Mouse (Mus musculus): ENCODE measurements at regions not wholly inside any gene's neighbourhood (a gene's known extent, or its start where the extent isn't known, plus 50 kb on each side); places are given as distances from the start of the nearest gene placed in this dataset.

DNA sequence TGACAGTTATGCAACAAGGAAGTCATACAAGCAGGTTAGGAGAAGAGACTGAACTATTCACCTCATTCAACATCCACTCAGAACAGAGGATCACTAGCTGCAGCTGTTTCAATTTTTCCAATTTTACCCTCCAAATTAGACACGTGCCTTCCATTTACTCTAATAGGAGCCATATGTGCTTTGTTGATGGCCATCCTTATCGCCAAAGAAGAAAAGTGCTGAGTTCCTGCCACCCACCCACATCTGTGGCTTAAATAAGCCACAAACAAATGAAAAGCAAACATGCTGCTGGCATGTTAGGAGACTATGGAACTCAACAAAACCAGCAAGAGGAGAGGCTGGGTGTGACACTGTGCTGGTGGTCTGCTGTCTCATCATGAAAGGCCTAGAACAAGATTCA, 1786.1 kb downstream of the 9330182O14Rik start:
- ATAC-seq (ENCODE audit: insufficient number of reproducible peaks, low FRiP score, low TSS enrichment), result no peak

GRCm38 (mm10) chr15:41936697-41937096, 1802.5 kb downstream of the 9330182O14Rik start:
- no peak for ATAC-seq (ENCODE audit: insufficient number of reproducible peaks, low FRiP score, low TSS enrichment)

GRCm38 (mm10) chr15:41945226-41945625, 1811.1 kb downstream of the 9330182O14Rik start:
- no peak for ATAC-seq (ENCODE audit: insufficient number of reproducible peaks, low FRiP score, low TSS enrichment)

GRCm38 (mm10) chr15:41947888-41948287, 1813.7 kb downstream of the 9330182O14Rik start:
- ATAC-seq (ENCODE audit: insufficient number of reproducible peaks, low FRiP score, low TSS enrichment), result no peak

DNA sequence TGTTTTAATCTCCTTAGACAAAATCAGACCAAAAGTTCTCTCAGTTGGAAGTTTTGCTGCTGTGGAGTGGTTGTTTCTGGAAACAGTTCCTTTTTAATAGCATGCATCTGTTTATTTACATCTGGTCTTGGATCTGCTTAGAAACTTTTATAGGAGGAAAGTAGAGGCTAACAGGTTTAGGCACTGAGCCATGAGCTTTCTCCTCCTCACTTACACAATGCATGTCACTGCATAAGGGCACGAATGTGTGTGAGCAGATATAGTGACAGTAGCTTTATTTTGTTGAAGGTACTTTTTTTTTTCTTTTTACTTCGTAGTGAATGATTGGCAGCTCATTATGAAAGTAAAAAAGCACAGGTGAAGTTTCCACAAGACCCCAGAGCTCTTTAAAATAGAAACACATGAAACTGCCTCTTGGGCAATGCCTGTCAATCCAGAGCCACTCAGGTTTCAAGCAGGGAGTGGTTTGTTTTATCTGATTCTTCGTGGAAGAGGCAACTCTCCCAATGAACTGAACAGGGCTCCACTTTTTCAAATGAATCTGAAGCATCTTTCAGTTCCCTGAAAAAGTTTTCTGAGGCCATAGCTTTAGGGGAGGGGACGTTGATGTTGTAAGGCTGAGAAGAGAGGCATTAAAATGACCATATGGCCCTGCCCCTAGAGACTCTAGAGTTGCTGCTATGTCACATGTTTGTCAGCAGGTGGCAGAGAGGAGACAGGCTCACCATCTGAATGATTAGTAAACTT, 1814.4 kb downstream of the 9330182O14Rik start:
- peak; percentile 49; the same call in 1 of the 2 replicates for ATAC-seq (ENCODE audit: insufficient number of reproducible peaks, low FRiP score, low TSS enrichment)

GRCm38 (mm10) chr15:41949094-41949461, 1814.9 kb downstream of the 9330182O14Rik start:
- 0 out of 2 replicates have a peak, but pooled peaks have one; percentile 45 for ATAC-seq (ENCODE audit: insufficient number of reproducible peaks, low FRiP score, low TSS enrichment)

DNA sequence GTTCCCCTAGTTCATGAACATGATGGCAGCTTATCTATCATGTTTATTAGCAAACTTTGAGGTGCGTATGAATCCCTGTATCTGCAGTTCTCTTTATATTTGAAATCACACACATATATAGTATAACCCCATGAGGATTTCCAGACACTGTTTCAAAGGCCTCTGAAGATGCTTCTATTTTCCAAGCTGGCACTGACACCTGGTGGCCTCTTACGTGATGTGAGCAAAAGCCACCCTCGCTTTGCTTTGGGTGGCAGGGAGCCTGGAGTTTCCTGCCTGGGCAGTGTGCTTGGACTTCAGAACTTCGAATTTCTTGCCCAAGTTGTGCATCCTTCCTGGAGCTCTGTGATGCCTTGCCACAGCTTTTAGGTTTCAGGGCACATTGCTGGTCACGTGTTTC, 1817.1 kb downstream of the 9330182O14Rik start:
- ATAC-seq (ENCODE audit: insufficient number of reproducible peaks, low FRiP score, low TSS enrichment), result peak; percentile 40; the same call in 1 of the 2 replicates

GRCm38 (mm10) chr15:41960597-41960996, 1826.4 kb downstream of the 9330182O14Rik start:
- ATAC-seq (ENCODE audit: insufficient number of reproducible peaks, low FRiP score, low TSS enrichment), result no peak

DNA sequence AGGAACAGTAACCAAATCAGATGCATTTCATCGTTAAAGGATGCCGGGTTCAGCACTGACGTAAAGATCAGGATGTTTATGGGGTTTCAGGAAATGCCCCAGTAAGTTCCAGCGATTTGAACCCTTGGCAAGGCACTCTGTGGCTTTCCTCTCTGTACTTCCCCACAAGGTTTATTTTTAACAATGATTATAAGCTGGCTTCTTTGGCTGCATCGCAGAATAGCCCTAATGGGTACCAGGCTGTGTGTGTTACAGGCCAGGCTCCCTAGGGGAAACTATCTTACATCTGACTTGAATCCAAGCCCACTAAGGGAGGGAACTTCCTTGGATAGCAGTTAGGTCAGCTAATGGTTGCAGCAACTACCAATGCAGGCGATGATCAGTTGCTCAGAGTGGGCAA, 1836.7 kb downstream of the 9330182O14Rik start:
- no peak for ATAC-seq (ENCODE audit: insufficient number of reproducible peaks, low FRiP score, low TSS enrichment)

- peak; percentile 45; the same call in 1 of the 2 replicates for ATAC-seq (ENCODE audit: insufficient number of reproducible peaks, low FRiP score, low TSS enrichment)
Observed at GRCm38 (mm10) chr15:41973263-41973662, 1839.1 kb downstream of the 9330182O14Rik start.

DNA sequence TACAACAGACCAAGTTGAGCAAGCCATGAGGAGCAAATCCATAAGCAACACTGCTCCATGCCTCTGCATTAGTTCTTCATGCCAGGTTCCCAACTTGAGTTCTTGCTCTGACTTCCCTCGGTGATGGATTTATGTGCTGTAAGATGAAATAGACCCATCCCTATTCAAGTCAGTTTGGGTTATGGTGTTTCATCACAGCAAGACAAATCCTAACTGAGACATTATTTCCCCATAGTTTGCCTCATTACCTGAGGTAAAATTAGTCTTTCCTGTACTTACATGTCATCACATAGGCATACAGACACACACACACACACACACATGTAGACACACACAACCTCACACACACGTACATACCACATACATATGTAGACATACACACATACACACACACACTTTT, 1843.0 kb downstream of the 9330182O14Rik start:
- ATAC-seq (ENCODE audit: insufficient number of reproducible peaks, low FRiP score, low TSS enrichment), result no peak

GRCm38 (mm10) chr15:41977649-41978231, 1843.6 kb downstream of the 9330182O14Rik start:
- peak; percentile 80 for ATAC-seq (ENCODE audit: insufficient number of reproducible peaks, low FRiP score, low TSS enrichment)

DNA sequence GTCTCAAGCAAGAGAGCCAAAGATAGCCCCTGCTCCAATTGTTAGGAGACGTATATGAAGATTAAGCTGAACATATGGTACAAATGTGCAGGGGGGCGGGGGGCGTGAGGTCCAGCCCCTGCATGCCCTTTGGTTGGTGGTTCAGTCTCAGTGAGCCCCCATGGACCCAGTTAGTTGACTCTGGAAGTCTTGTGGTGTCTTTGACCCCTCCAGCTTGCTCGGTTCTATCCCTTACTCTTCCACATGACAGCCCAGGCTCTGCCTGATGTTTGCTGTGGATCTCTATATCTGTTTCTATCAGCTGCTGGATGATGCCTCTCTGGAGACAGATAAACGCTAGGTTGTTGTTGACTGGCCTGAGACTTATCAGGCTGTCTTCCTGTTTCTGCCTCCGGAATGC, 1849.1 kb downstream of the 9330182O14Rik start:
- no peak for ATAC-seq (ENCODE audit: insufficient number of reproducible peaks, low FRiP score, low TSS enrichment)

DNA sequence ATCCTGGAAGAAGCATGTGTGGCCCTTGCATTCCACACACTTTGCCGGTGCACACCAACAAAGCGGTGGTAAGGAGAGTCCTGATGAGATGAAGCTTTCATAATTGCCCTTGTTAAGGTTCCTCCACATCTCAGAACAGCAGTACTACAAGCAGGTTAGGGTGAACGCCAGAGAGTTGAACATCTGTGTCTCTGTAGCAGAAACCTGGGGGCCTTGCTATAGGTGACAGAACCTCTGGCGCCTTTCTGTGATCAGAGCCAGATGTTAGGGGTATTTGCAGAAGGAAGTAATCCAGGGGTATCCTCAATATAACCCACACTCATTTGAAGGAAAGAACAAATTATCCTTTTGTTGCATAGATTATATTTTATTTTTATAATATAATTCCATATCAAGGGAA, 1850.1 kb downstream of the 9330182O14Rik start:
- ATAC-seq (ENCODE audit: insufficient number of reproducible peaks, low FRiP score, low TSS enrichment), result no peak

GRCm38 (mm10) chr15:41986264-41986663, 1852.1 kb downstream of the 9330182O14Rik start:
- no peak for ATAC-seq (ENCODE audit: insufficient number of reproducible peaks, low FRiP score, low TSS enrichment)

DNA sequence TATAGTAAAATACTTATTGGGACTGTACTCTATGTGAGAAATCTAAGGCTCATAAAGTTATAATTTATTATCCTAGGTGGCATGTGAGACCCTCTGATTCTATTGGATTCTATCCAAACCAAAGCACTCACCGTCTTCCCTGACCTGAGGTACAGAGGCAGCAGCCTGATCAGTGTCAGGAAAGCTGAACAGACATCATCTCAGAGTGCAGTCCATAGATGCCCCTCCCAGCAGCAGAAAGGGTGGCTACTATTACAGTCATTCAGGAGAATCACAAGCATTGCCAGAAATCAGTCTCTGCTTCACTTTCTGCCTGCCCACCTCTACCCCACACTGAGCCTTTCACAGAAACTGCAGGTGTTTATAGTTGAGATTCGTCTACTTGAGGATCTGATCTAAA, 1854.9 kb downstream of the 9330182O14Rik start:
- no peak for ATAC-seq (ENCODE audit: insufficient number of reproducible peaks, low FRiP score, low TSS enrichment)

DNA sequence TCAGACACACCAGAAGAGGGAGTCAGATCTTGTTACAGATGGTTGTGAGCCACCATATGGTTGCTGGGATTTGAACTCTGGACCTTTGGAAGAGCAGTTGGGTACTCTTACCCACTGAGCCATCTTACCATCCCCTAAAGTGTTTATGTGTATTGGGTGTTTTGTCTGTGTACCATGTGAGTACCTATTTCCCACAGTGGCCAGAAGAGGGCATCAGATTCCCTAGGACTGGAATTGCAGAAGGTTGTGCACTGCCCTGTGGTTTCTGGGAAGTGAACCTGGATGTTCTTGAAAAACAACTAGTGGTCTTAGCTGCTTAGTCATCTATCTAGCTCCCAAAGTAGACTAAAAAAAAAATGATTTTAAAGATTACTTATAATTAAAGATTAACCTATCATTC, 1857.7 kb downstream of the 9330182O14Rik start:
- ATAC-seq (ENCODE audit: insufficient number of reproducible peaks, low FRiP score, low TSS enrichment), result no peak

- ATAC-seq (ENCODE audit: insufficient number of reproducible peaks, low FRiP score, low TSS enrichment), result peak; percentile 100
Observed at GRCm38 (mm10) chr15:42032286-42032685, 1898.1 kb downstream of the 9330182O14Rik start.

GRCm38 (mm10) chr15:42047088-42047976, 1913.2 kb downstream of the 9330182O14Rik start:
- ATAC-seq (ENCODE audit: insufficient number of reproducible peaks, low FRiP score, low TSS enrichment), result no peak

- no peak for ATAC-seq (ENCODE audit: insufficient number of reproducible peaks, low FRiP score, low TSS enrichment)
Observed at GRCm38 (mm10) chr15:42056772-42057171, 1922.6 kb downstream of the 9330182O14Rik start.

All from cerebellum, adult (tissue).